Mouse (Mus musculus): ENCODE results near the gene Supt20. TPM values are rescaled to one million over a fixed set of nuclear protein-coding genes. Genes with fewer than 3 reads are reported as not detected.
"Not testable (repeated sequence)": the region's sequence is repeated elsewhere in the genome, so short reads cannot be mapped to it uniquely, and the experiment has no call there.

Supt20 gene
- polyA plus RNA-seq, 1 experiment from 2014 or later: 124 TPM

GRCm38 (mm10) chr3:54672111-54672510 lies 20.5 kb upstream of the Supt20 start:
- no peak for ATAC-seq (ENCODE audit: low FRiP score, low read depth)
- 75% methylated on average over 3 of the region's 3 CpGs for WGBS
- H3K36me3 ChIP-seq: no peaks in the 10 kb centered on the region

GRCm38 (mm10) chr3:54672557-54673529 lies 19.8 kb upstream of the Supt20 start:
- Histone ChIP-seq H3K9me3 (no peaks in the 10 kb centered on the region), H3K36me3 (no peaks in the 10 kb centered on the region), H3K27me3 (no peaks in the 10 kb centered on the region), H3K4me2 (replicated peaks) (no peak overlapping the region), H3K9ac (no peak overlapping the region), H3K27ac (no peak overlapping the region), H3K4me3 (no peak overlapping the region), H3K4me1 (peaks cover 9% of the 10 kb centered on the region; the same call in 1 of the 2 replicates)
- no peak for ATAC-seq (ENCODE audit: low FRiP score, low read depth)
- WGBS: 52% methylated on average over 13 of the region's 13 CpGs

More at GRCm38 (mm10) chr3:54672111-54672510, 20.5 kb upstream of the Supt20 start:
- Histone ChIP-seq H3K4me1 (peaks cover 9% of the 10 kb centered on the region; the same call in 1 of the 2 replicates), H3K4me2 (replicated peaks) (no peak overlapping the region), H3K9ac (no peak overlapping the region), H3K9me3 (no peaks in the 10 kb centered on the region), H3K4me3 (no peak overlapping the region), H3K27me3 (no peaks in the 10 kb centered on the region), H3K27ac (no peak overlapping the region)

GRCm38 (mm10) chr3:54676818-54677217 lies 15.8 kb upstream of the Supt20 start:
- ATAC-seq (ENCODE audit: low FRiP score, low read depth): no peak
- no peaks in the 10 kb centered on the region for H3K9me3 ChIP-seq
- WGBS: 67% methylated on average over 2 of the region's 2 CpGs

GRCm38 (mm10) chr3:54681310-54682204 lies 11.1 kb upstream of the Supt20 start:
- H3K36me3 ChIP-seq: no peaks in the 10 kb centered on the region
- H3K27me3 ChIP-seq: no peaks in the 10 kb centered on the region
- 63% methylated on average over 6 of the region's 6 CpGs for WGBS
- H3K4me3 ChIP-seq: no peak overlapping the region
- H3K4me1 ChIP-seq: peaks cover 8% of the 10 kb centered on the region
- H3K4me2 ChIP-seq (replicated peaks): no peak overlapping the region
- no peak overlapping the region for H3K27ac ChIP-seq
- no peak overlapping the region for H3K9ac ChIP-seq
- ATAC-seq (ENCODE audit: low FRiP score, low read depth): no peak
- H3K9me3 ChIP-seq: no peaks in the 10 kb centered on the region

More at GRCm38 (mm10) chr3:54676818-54677217, 15.8 kb upstream of the Supt20 start:
- H3K27ac ChIP-seq: no peak overlapping the region
- H3K4me2 ChIP-seq (replicated peaks): no peak overlapping the region
- no peak overlapping the region for H3K9ac ChIP-seq
- no peaks in the 10 kb centered on the region for H3K36me3 ChIP-seq
- H3K4me3 ChIP-seq: no peak overlapping the region
- no peaks in the 10 kb centered on the region for H3K27me3 ChIP-seq
- H3K4me1 ChIP-seq: peaks cover 17% of the 10 kb centered on the region

GRCm38 (mm10) chr3:54685202-54685601 lies 7.4 kb upstream of the Supt20 start:
- WGBS: 93% methylated on average over 3 of the region's 3 CpGs
- H3K9me3 ChIP-seq: no peaks in the 10 kb centered on the region
- no peak overlapping the region for H3K9ac ChIP-seq
- H3K4me2 ChIP-seq (replicated peaks): no peak overlapping the region
- no peak overlapping the region for H3K27ac ChIP-seq
- peaks cover 6% of the 10 kb centered on the region for H3K4me1 ChIP-seq
- ATAC-seq (ENCODE audit: low FRiP score, low read depth): no peak
- H3K27me3 ChIP-seq: no peaks in the 10 kb centered on the region
- no peak overlapping the region for H3K4me3 ChIP-seq
- no peaks in the 10 kb centered on the region for H3K36me3 ChIP-seq

- Histone ChIP-seq H3K9me3 (no peaks in the 10 kb centered on the region), H3K36me3 (no peaks in the 10 kb centered on the region), H3K27me3 (no peaks in the 10 kb centered on the region), H3K4me2 (replicated peaks) (no peak overlapping the region), H3K9ac (no peak overlapping the region), H3K4me1 (no peaks in the 10 kb centered on the region), H3K27ac (no peak overlapping the region), H3K4me3 (no peak overlapping the region)
- WGBS: 51% methylated on average over 2 of the region's 2 CpGs
- ATAC-seq (ENCODE audit: low FRiP score, low read depth): no peak
Measured at GRCm38 (mm10) chr3:54687245-54687644, 5.4 kb upstream of the Supt20 start.

GRCm38 (mm10) chr3:54689091-54689490 lies 3.5 kb upstream of the Supt20 start:
- Histone ChIP-seq H3K4me1 (no peaks in the 10 kb centered on the region), H3K27me3 (no peaks in the 10 kb centered on the region), H3K4me2 (replicated peaks) (no peak overlapping the region), H3K4me3 (no peak overlapping the region), H3K9ac (no peak overlapping the region), H3K36me3 (no peaks in the 10 kb centered on the region), H3K27ac (no peak overlapping the region), H3K9me3 (no peaks in the 10 kb centered on the region)
- 52% methylated on average over 2 of the region's 2 CpGs for WGBS
- no peak for ATAC-seq (ENCODE audit: low FRiP score, low read depth)

- ATAC-seq (ENCODE audit: low FRiP score, low read depth): peak; percentile 7; the same call in 1 of the 2 replicates
- Histone ChIP-seq H3K27me3 (no peaks in the 10 kb centered on the region), H3K4me2 (replicated peaks) (peak overlapping the region; percentile 66), H3K4me3 (peak overlapping the region; percentile 73), H3K4me1 (peaks cover 9% of the 10 kb centered on the region; the same call in 1 of the 2 replicates), H3K9me3 (no peaks in the 10 kb centered on the region), H3K36me3 (peaks cover 31% of the 10 kb centered on the region), H3K9ac (peak overlapping the region; percentile 75), H3K27ac (peak overlapping the region; percentile 86)
- 0% methylated on average over 8 of the region's 8 CpGs for WGBS
Measured at GRCm38 (mm10) chr3:54693056-54693415, 429 bp downstream of the Supt20 start.

GRCm38 (mm10) chr3:54699759-54700301 lies 7.2 kb downstream of the Supt20 start:
- H3K4me3 ChIP-seq: no peak overlapping the region
- no peaks in the 10 kb centered on the region for H3K9me3 ChIP-seq
- peaks cover 83% of the 10 kb centered on the region for H3K36me3 ChIP-seq
- no peak overlapping the region for H3K9ac ChIP-seq
- no peak overlapping the region for H3K4me2 ChIP-seq (replicated peaks)
- H3K27me3 ChIP-seq: no peaks in the 10 kb centered on the region
- WGBS: 86% methylated on average over 5 of the region's 5 CpGs
- ATAC-seq (ENCODE audit: low FRiP score, low read depth): no peak
- H3K27ac ChIP-seq: no peak overlapping the region
- H3K4me1 ChIP-seq: peaks cover 4% of the 10 kb centered on the region; the same call in 1 of the 2 replicates

- ATAC-seq (ENCODE audit: low FRiP score, low read depth); H3K9ac ChIP-seq; H3K27me3 ChIP-seq; H3K4me1 ChIP-seq; H3K4me2 ChIP-seq (replicated peaks); H3K9me3 ChIP-seq; H3K27ac ChIP-seq; H3K4me3 ChIP-seq: not testable (repeated sequence)
- 94% methylated on average over 8 of the region's 8 CpGs for WGBS
- peaks cover 84% of the 10 kb centered on the region for H3K36me3 ChIP-seq
Measured at GRCm38 (mm10) chr3:54704106-54704505, 11.5 kb downstream of the Supt20 start.

GRCm38 (mm10) chr3:54708972-54709371 lies 16.4 kb downstream of the Supt20 start:
- WGBS: 76% methylated on average over 9 of the region's 9 CpGs
- Histone ChIP-seq H3K27ac (no peak overlapping the region), H3K4me1 (no peaks in the 10 kb centered on the region), H3K4me2 (replicated peaks) (no peak overlapping the region), H3K4me3 (no peak overlapping the region), H3K27me3 (no peaks in the 10 kb centered on the region), H3K9ac (no peak overlapping the region), H3K36me3 (peaks cover 83% of the 10 kb centered on the region), H3K9me3 (no peaks in the 10 kb centered on the region)
- ATAC-seq (ENCODE audit: low FRiP score, low read depth): no peak

- no peak within 1 kb of the TSS for H3K27ac ChIP-seq
- H3K4me3 ChIP-seq: no peak within 1 kb of the TSS
- no peak for ATAC-seq (ENCODE audit: low FRiP score, low read depth)
- H3K4me1 ChIP-seq: no peaks in the 10 kb centered on the region
- no peaks in the 10 kb centered on the region for H3K9me3 ChIP-seq
- H3K4me2 ChIP-seq (replicated peaks): no peak within 1 kb of the TSS
- peaks cover 81% of the 10 kb centered on the region for H3K36me3 ChIP-seq
- no peaks in the 10 kb centered on the region for H3K27me3 ChIP-seq
- H3K9ac ChIP-seq: no peak within 1 kb of the TSS
- WGBS: 87% methylated on average over 6 of the region's 6 CpGs
Measured at GRCm38 (mm10) chr3:54714253-54714652, 21.6 kb downstream of the Supt20 start, which contains the start of gene Gm21958. Gene Gm21958, minus strand, starts transcription at chr3:54714353.

Data from limb, embryonic 13.5 days (tissue).